Mouse (Mus musculus) monocyte, adult 5-6 weeks (primary cell): Measurements from ENCODE around the gene Jag1. TPM values are rescaled to one million over a fixed set of nuclear protein-coding genes. Genes with fewer than 3 reads are reported as not detected.

Experiments used
- ATAC-seq: fragments of 153-309, 156-312 bp; replicated peaks from 2 replicates; pipeline ENCODE4 v1.8.0; 2017; ENCODE audit warnings: mild to moderate bottlenecking; ENCODE audit not compliant: low TSS enrichment, insufficient number of reproducible peaks, severe bottlenecking, poor library complexity, low FRiP score
- total RNA-seq: library from RNA; stranded (forward); fragments of 200-1000, 200-491, 200-594 nt; gene quantifications from 3 replicates; pipeline ENCODE4 v1.2.3, GENCODE M21; 2017

Jag1 gene
- total RNA-seq, result 7.4 to 10.4 TPM (median 8.6 TPM) in 3 replicates

DNA sequence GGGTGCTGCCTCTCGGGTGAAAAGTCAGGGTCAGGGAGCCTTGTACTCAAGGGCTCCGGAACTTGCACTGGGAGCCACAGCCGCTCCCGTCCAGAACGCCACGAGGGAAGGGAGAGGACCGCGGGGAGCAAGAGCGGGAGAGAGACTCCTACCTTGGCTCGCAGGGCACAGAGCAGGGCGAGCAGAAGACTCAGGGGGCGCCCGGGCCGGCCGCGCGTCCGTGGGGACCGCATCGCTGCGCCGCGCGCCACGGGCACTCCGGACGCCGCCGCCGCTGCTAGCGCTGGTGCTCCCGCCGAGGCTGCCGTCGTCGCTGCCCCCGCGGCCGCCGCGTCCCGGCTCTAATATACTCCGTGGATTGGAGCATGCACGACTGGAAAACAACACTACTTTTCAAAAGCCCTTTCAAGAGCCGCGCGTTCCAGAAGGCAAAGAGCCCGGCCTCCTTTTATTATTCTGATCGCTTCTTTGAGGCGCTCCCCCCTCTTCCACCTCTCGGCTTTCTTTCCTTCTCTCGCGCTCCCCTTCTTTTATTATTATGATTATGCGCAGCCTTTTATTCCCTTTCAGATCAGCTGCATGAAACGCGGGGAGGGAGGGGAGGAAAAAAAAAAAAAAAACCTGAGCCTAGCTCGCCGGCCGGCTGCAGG is at the start of gene Jag1:
Gene Jag1 (minus strand): TSS at position 620 of the 650 bp plus-strand sequence.
- no peak for ATAC-seq

GRCm38 (mm10) chr2:137156018-137156417 is 39.6 kb upstream of the Jag1 start:
- no peak for ATAC-seq

DNA sequence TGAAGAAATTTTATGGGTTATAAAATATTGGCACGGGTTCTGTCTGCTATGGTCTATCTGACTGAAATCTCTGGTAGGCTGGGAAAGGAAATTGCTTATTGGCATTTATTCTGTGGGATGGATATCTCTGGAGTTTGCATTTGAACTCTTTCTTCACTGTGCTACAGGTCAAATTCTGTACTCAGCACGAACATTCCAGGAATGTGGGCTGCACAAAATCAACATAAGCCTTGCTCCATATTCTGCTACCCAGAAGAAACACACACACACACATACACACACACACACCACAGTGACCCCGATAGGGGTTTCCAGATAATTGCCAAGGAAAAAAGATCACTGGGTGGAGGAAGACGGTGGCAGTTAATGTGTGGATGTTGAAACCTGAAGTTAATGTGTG is 37.4 kb upstream of the Jag1 start:
- no peak for ATAC-seq

DNA sequence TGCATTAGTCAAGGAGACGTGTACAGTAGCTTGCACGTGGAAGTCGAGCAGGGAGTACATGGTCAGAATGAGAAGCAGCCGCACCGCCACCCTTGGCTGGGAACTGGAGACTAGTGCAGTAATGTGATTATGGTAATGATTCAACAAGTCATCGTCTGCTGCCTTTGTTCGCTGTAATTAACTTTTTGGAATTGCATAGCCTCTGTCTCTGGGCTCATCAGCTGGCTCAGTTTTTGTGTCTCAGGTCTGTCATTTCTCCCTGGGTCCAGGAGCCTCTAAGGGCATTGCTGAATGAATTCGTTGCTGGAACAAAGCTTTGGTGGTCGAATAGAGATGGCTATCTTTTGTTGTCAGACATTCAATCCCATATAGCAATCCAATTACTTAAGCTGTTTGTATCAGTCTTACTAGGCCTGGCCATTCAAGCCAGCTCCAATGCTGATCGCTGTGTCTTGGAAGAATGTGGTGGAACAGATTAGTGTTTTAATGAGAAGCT is 36.8 kb upstream of the Jag1 start:
- no peak for ATAC-seq

DNA sequence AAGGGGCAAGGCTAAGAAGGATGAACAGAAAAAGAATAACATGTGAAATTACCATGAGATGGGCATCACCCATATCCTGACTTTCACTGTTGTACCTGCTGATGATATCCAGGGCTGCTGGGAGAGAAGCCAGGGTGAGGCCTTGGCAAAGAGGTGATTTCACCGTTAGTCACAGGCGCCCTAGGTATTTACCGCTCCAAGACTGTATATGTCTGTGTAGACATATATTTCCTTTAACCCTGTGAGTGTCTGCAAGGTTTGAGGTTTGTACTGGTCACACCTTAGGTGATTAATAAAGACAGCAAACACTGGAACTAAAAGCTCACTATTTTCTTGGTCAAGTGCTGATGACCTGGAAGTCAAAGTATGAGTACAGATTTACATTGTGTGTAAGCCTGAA is 34.5 kb upstream of the Jag1 start:
- ATAC-seq, result no peak

- no peak for ATAC-seq
Observed at GRCm38 (mm10) chr2:137146938-137147666, 30.7 kb upstream of the Jag1 start.

DNA sequence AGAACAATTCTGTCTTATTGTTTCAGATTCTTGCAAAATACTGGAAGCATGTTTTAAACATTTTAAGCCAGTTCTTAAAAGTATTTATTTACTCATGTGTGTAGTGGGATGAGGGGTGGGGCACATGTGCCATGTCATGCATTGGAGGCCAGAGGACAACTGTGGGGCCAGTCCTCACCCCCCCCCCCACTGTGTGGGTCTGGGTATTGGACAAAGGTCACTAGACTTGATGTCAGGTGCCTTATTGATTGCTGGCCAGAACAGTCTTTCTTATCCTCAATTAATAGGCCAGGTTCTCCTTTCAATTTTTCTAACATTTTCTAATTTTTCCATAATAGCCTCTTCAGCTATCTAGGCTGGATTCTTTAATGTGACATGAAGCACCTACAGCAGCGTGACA is 21.6 kb upstream of the Jag1 start:
- ATAC-seq, result no peak

GRCm38 (mm10) chr2:137134035-137134434 is 17.6 kb upstream of the Jag1 start:
- ATAC-seq, result no peak

- no peak for ATAC-seq
Observed at GRCm38 (mm10) chr2:137124861-137125260, 8.4 kb upstream of the Jag1 start.

GRCm38 (mm10) chr2:137117321-137117690 is 862 bp upstream of the Jag1 start:
- peak; percentile 11 for ATAC-seq

- ATAC-seq, result peak; percentile 33; the same call in 1 of the 2 replicates
Observed at GRCm38 (mm10) chr2:137116675-137117320, 354 bp upstream of the Jag1 start.

- ATAC-seq, result 0 out of 2 replicates have a peak, but pooled peaks have one; percentile 4
Observed at GRCm38 (mm10) chr2:137115241-137116024, 1.0 kb downstream of the Jag1 start.

DNA sequence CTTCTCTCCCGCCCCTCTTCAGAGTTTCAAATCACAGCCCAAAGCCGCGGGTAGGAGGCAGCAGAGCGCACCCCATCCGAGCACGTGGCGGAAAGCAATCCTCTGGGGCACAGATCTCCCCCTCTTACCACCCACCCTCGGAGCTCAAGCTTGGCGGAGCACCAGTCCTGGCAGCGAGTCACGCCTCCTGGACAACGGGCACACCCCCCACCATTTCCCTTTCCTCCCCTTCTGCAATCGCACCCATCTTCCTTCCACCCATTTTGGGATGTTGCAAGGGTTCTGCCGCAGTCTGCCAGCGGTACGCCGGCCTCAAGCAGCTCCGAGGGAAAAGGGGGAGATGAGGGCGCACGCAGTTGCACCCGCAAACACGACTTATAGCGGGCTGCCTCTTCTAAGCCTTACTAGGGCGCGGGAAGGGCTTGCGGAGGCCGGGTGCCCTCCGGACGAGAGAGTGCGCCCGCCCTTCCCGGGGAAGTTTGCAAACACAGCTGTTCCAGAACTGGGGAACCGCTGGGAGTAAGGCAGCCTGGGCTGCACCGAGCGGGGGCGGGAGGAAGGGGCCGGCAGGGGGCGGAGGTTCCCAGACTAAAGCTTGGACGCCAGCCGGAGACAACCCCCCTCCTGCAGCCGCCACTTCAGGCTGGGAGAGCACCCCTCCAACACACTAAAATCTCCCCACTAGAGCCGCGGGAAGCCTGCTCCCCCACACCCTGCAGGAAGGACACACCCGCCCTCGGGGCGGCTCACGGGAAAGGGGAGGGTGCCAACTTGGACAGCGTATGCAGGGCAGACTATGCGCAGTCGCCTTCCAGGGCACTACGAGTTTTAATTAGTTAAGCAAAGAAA is 2.0 kb downstream of the Jag1 start:
- ATAC-seq, result peak; percentile 51

- ATAC-seq, result no peak
Observed at GRCm38 (mm10) chr2:137113288-137114061, 3.0 kb downstream of the Jag1 start.

GRCm38 (mm10) chr2:137110214-137110898 is 6.1 kb downstream of the Jag1 start:
- ATAC-seq, result no peak

DNA sequence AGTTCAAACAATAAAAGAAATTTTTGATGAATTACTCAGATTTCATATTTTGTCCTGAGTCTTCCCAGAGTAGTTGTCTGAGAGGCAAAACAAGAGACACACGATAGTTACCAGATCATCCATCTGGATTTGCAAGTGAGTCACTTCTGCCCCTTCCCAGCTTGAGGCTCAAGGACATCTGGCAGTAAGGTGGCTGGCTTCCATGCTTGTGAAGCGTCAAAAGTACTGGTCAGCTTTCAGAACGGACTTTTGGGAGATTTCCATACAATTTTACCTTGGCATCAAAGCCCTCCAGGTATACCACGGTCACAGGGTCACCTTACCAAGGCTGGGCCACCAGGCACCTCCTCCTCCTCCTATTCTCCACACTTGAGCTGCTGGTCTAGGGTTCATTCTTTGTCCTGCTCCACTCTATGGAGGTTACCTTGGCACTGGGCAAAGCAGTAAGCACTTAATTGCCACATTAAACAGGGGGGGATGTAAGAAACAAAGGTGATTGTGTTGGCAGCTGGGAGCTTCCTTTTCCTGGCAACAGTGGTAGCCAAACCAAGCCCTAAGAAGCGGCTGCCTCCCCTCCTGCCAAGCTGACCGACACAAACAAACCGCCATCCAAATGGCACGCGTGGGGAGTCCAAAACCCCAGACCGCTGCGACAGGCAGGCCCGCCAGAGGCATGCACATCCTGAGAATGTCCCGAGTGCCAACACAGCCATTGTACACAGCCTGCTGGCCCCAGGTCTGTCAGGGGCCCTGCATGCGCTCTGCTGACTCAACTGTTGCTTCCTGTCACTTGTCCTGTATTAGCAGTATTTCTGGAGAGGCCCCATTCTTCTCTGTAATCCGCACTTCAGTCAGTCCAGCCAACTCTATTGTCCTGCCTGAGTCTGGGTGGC is 6.9 kb downstream of the Jag1 start:
- ATAC-seq, result no peak
